Mouse (Mus musculus): ENCODE measurements around the gene Cd300c. TPM values are rescaled to one million over a fixed set of nuclear protein-coding genes. Genes with fewer than 3 reads are reported as not detected.

Gene Cd300c
- polyA plus RNA-seq, 1 experiment = not detected

- TF ChIP-seq GATA1 (IDR thresholded peaks at IDR 0.05; ENCODE audit: low read length) = no peak
Observed at GRCm38 (mm10) chr11:114912847-114913246, 56.1 kb downstream of the Cd300c start.

GRCm38 (mm10) chr11:114908086-114908485 lies 60.9 kb downstream of the Cd300c start:
- TF ChIP-seq GATA1 (IDR thresholded peaks at IDR 0.05; ENCODE audit: low read length) = no peak

- TF ChIP-seq GATA1 (IDR thresholded peaks at IDR 0.05; ENCODE audit: low read length) = no peak
Observed at GRCm38 (mm10) chr11:114907567-114907966, 61.4 kb downstream of the Cd300c start.

Other genes starting within 250 kb of the Cd300c start
- not detected in 2 replicates for gene Dnaic2, start 241.7 kb downstream of the Cd300c start, polyA plus RNA-seq (2012)
- gene Kif19a, start 203.8 kb downstream of the Cd300c start, polyA plus RNA-seq (2012) = not detected in 2 replicates
- not detected in 2 replicates for gene Btbd17, start 173.2 kb downstream of the Cd300c start, polyA plus RNA-seq (2012)
- gene Gpr142, start 170.2 kb downstream of the Cd300c start, polyA plus RNA-seq (2012) = not detected in 2 replicates
- not detected in 2 replicates for gene Gprc5c, start 118.0 kb downstream of the Cd300c start, polyA plus RNA-seq (2012)
- not detected in 2 replicates for gene Cd300a, start 79.1 kb downstream of the Cd300c start, polyA plus RNA-seq (2012)
- gene Cd300lb, start 34.8 kb downstream of the Cd300c start, polyA plus RNA-seq (2012) = not detected in 2 replicates
- gene Cd300ld, start 20.8 kb upstream of the Cd300c start, polyA plus RNA-seq (2012) = not detected in 2 replicates
- not detected in 2 replicates for gene Cd300c2, start 32.7 kb upstream of the Cd300c start, polyA plus RNA-seq (2012)
- not detected in 2 replicates for gene Cd300ld2, start 47.0 kb upstream of the Cd300c start, polyA plus RNA-seq (2012)
- not detected in 2 replicates for gene Cd300ld4, start 57.9 kb upstream of the Cd300c start, polyA plus RNA-seq (2012)
- not detected in 2 replicates for gene Cd300ld5, start 68.6 kb upstream of the Cd300c start, polyA plus RNA-seq (2012)
- gene Cd300ld3, start 79.3 kb upstream of the Cd300c start, polyA plus RNA-seq (2012) = not detected in 2 replicates
- gene Cd300e, start 93.0 kb upstream of the Cd300c start, polyA plus RNA-seq (2012) = not detected in 2 replicates
- gene Rab37, start 122.3 kb upstream of the Cd300c start, polyA plus RNA-seq (2012) = 1.3 and 1.4 TPM in 2 replicates
- not detected in 2 replicates for gene Cd300lf, start 164.8 kb upstream of the Cd300c start, polyA plus RNA-seq (2012)
- 237 and 268 TPM in 2 replicates for gene Slc9a3r1, start 194.2 kb upstream of the Cd300c start, polyA plus RNA-seq (2012)
- 19.0 and 20.7 TPM in 2 replicates for gene Tmem104, start 218.3 kb upstream of the Cd300c start, polyA plus RNA-seq (2012)
- 33.7 and 35.0 TPM in 2 replicates for gene Nat9, start 218.7 kb upstream of the Cd300c start, polyA plus RNA-seq (2012)